Mouse (Mus musculus) lung, embryonic 14.5 days (tissue): ENCODE measurements around the gene Tmem217. TPM values are rescaled to one million over a fixed set of nuclear protein-coding genes. Genes with fewer than 3 reads are reported as not detected.

Experiments used
- ATAC-seq: fragments of 200-750 bp; cut with Nextera tagmentation; 2 replicates; pipeline ENCODE4 v1.8.0; 2017; ENCODE audit warnings: mild to moderate bottlenecking, moderate TSS enrichment, moderate library complexity; ENCODE audit not compliant: insufficient read depth
- DNase-seq: peaks from one replicate; pipeline ENCODE4 v3.0.0-alpha.2; 2015
- H3K27ac ChIP-seq: fragments of 300-500 bp; sonication (generic); 2 replicates; pipeline ENCODE4 v1.5.1; 2014; ENCODE audit warnings: low read depth, mild to moderate bottlenecking, moderate library complexity
- H3K27me3 ChIP-seq: fragments of 300-500 bp; sonication (generic); 2 replicates; pipeline ENCODE4 v1.6.1; 2014; ENCODE audit warnings: low read length, control low read depth; ENCODE audit not compliant: insufficient read depth
- H3K36me3 ChIP-seq: fragments of 300-500 bp; sonication (generic); 2 replicates; pipeline ENCODE4 v1.6.1; 2014; ENCODE audit warnings: control low read depth; ENCODE audit not compliant: insufficient read depth
- H3K4me1 ChIP-seq: fragments of 300-500 bp; sonication (generic); 2 replicates; pipeline ENCODE4 v1.6.1; 2014; ENCODE audit warnings: antibody characterized with exemption, control low read depth; ENCODE audit not compliant: insufficient read depth
- H3K4me2 ChIP-seq: fragments of 300-500 bp; sonication (generic); 2 replicates; pipeline ENCODE4 v1.6.1; 2014; ENCODE audit warnings: mild to moderate bottlenecking
- H3K4me3 ChIP-seq: fragments of 300-500 bp; sonication (generic); 2 replicates; pipeline ENCODE4 v1.5.1; 2014; ENCODE audit warnings: low read depth, low read length
- H3K9ac ChIP-seq: fragments of 300-500 bp; sonication (generic); 2 replicates; pipeline ENCODE4 v1.6.1; 2014
- H3K9me3 ChIP-seq: fragments of 300-500 bp; sonication (generic); 2 replicates; pipeline ENCODE4 v1.6.1; 2016; ENCODE audit warnings: low read depth, low read length, control low read depth
- CTCF ChIP-seq: IDR thresholded peaks from 2 replicates; pipeline ENCODE4 v1.5.1; 2016; ENCODE audit warnings: antibody characterized with exemption, low read depth
- WGBS: fragments of 180-500 bp; shearing (Covaris S2); extraction: QIAGEN DNeasy Blood & Tissue Kit; methylation state at CpG from one replicate; pipeline ENCODE4 v1.1.7; 2014; 5-methylcytosine and 5-hydroxymethylcytosine counted together
- polyA plus RNA-seq: library from polyadenylated mRNA; unstranded; fragments of >200 nt; fragmentation: Nextera tagmentation; extraction: Ambion mirVana; gene quantifications from 2 replicates; pipeline ENCODE4 v1.2.1, GENCODE M21; 2014

Tmem217 gene
- polyA plus RNA-seq, 1 experiment from 2014 or later, result 0.46 TPM

GRCm38 (mm10) chr17:29497071-29497354, 55.2 kb downstream of the Tmem217 start:
- 83% methylated on average over 3 of the region's 3 CpGs for WGBS
- H3K27me3 ChIP-seq, result no peaks in the 10 kb centered on the region
- ATAC-seq (no peak), DNase-seq (no peak)
- H3K4me2 ChIP-seq, result no peak overlapping the region
- 0 out of 2 replicates have a peak overlapping the region, but pooled peaks have one; percentile 10 for H3K27ac ChIP-seq
- no peak overlapping the region for H3K9ac ChIP-seq
- no peaks in the 10 kb centered on the region for H3K4me1 ChIP-seq
- no peak for TF ChIP-seq CTCF
- H3K4me3 ChIP-seq, result no peak overlapping the region
- no peaks in the 10 kb centered on the region for H3K9me3 ChIP-seq
- peaks cover 24% of the 10 kb centered on the region for H3K36me3 ChIP-seq

GRCm38 (mm10) chr17:29496211-29497070, 55.7 kb downstream of the Tmem217 start:
- no peak for DNase-seq
- H3K27me3 ChIP-seq, result no peaks in the 10 kb centered on the region
- 77% methylated on average over 6 of the region's 6 CpGs for WGBS
- H3K9ac ChIP-seq, result no peak overlapping the region
- H3K4me2 ChIP-seq, result no peak overlapping the region
- H3K4me1 ChIP-seq, result no peaks in the 10 kb centered on the region
- no peak for ATAC-seq
- H3K4me3 ChIP-seq, result no peak overlapping the region
- 0 out of 2 replicates have a peak overlapping the region, but pooled peaks have one; percentile 10 for H3K27ac ChIP-seq
- H3K36me3 ChIP-seq, result peaks cover 24% of the 10 kb centered on the region
- no peaks in the 10 kb centered on the region for H3K9me3 ChIP-seq
- no peak for TF ChIP-seq CTCF

- H3K4me2 ChIP-seq, result no peak overlapping the region
- peaks cover 24% of the 10 kb centered on the region for H3K36me3 ChIP-seq
- H3K4me3 ChIP-seq, result 0 out of 2 replicates have a peak overlapping the region, but pooled peaks have one; percentile 95
- TF ChIP-seq CTCF, result no peak
- ATAC-seq (no peak), DNase-seq (no peak)
- no peaks in the 10 kb centered on the region for H3K4me1 ChIP-seq
- WGBS, result 57% methylated on average over 8 of the region's 8 CpGs
- no peaks in the 10 kb centered on the region for H3K27me3 ChIP-seq
- H3K9me3 ChIP-seq, result no peaks in the 10 kb centered on the region
- no peak overlapping the region for H3K9ac ChIP-seq
- H3K27ac ChIP-seq, result no peak overlapping the region
These were observed 57.5 kb downstream of the Tmem217 start for GRCm38 (mm10) chr17:29494732-29495076.

- no peaks in the 10 kb centered on the region for H3K9me3 ChIP-seq
- peak overlapping the region; percentile 93; the same call in 1 of the 2 replicates for H3K4me2 ChIP-seq
- no peaks in the 10 kb centered on the region for H3K27me3 ChIP-seq
- ATAC-seq (no peak), DNase-seq (no peak)
- no peak overlapping the region for H3K9ac ChIP-seq
- H3K4me3 ChIP-seq, result peak overlapping the region; percentile 95; the same call in 1 of the 2 replicates
- H3K4me1 ChIP-seq, result no peaks in the 10 kb centered on the region
- TF ChIP-seq CTCF, result no peak
- peaks cover 24% of the 10 kb centered on the region for H3K36me3 ChIP-seq
- H3K27ac ChIP-seq, result no peak overlapping the region
- WGBS, result 69% methylated on average over 10 of the region's 10 CpGs
These were observed 58.0 kb downstream of the Tmem217 start for GRCm38 (mm10) chr17:29494062-29494731.

GRCm38 (mm10) chr17:29493461-29493980, 58.7 kb downstream of the Tmem217 start:
- Histone ChIP-seq H3K4me3 (peak overlapping the region; percentile 95), H3K36me3 (peaks cover 24% of the 10 kb centered on the region), H3K27ac (peak overlapping the region; percentile 52; the same call in 1 of the 2 replicates), H3K4me2 (peak overlapping the region; percentile 93), H3K9me3 (no peaks in the 10 kb centered on the region), H3K4me1 (no peaks in the 10 kb centered on the region), H3K9ac (peak overlapping the region; percentile 40), H3K27me3 (no peaks in the 10 kb centered on the region)
- ATAC-seq (no peak), DNase-seq (no peak)
- 72% methylated on average over 11 of the region's 11 CpGs for WGBS
- TF ChIP-seq CTCF, result no peak

- ATAC-seq, result no peak
- H3K36me3 ChIP-seq, result peaks cover 24% of the 10 kb centered on the region
- H3K9ac ChIP-seq, result peak overlapping the region; percentile 88
- H3K4me3 ChIP-seq, result peak overlapping the region; percentile 95
- H3K4me1 ChIP-seq, result no peaks in the 10 kb centered on the region
- H3K9me3 ChIP-seq, result no peaks in the 10 kb centered on the region
- DNase-seq, result peak; percentile 87
- H3K27ac ChIP-seq, result peak overlapping the region; percentile 90
- 2% methylated on average over 22 of the region's 22 CpGs for WGBS
- peak; percentile 85 for TF ChIP-seq CTCF
- no peaks in the 10 kb centered on the region for H3K27me3 ChIP-seq
- H3K4me2 ChIP-seq, result peak overlapping the region; percentile 93
These were observed 59.7 kb downstream of the Tmem217 start for GRCm38 (mm10) chr17:29492269-29493191.
